Mouse (Mus musculus): Measurements from ENCODE around the gene Wfdc3.

The Wfdc3 gene

DNA sequence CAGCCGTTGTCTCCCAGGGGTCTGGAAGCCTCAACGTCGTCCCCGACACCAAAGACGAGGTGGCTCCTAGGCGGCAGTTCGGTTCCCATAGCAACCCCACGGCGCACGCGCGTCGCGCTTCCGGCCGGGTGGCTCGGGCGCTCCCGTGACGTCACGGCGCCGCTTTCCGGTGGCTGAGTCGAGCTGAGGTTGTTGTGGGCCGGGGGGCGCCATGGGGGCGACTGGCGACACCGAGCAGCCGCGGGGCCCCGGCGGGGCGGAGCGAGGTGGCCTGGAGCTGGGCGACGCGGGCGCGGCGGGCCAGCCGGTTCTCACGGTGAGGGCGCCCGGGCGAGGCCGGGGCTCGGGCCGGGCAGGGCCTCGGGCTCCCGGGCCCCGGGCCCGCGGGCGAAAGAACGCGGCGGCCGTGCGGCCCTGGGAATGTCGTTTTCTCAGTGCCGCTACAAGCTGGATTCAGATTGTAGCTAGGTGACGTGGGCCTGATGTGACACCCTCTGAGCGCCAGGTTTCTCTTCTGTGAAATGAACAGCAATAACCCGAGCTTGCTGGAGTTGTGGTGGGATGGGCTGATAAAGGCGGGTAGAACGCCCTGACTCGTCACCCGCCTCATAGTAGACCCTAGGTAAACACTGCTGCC, at the start of gene Wfdc3, which contains the start of gene Dnttip1:
Wfdc3 (minus strand) TSS at position 89 of the 637 bp plus-strand sequence.
Dnttip1 (plus strand) TSS at position 141 of the 637 bp plus-strand sequence.
- DNase-seq = peak; percentile 97

DNA sequence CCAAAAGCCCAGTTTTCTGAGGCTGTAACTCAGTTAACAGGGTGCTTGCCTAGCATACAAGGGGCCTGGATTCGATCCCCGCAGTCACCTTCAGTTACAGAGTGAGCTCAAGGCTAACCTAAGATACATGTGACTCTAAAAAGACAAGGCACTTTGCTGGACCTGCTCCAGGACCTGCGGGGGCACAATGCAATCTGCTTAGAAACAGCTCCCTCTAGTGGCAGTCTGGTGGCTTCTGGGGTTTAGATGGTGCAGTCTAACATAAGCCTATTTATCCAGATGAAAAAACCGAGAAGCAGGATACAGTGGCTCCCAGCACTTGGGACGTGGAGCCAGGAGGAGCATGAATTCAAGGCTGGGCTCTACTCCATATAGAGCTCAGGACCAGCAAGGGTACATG, 48.6 kb upstream of the Wfdc3 start:
- peak; percentile 96 to 99 for DNase-seq

DNA sequence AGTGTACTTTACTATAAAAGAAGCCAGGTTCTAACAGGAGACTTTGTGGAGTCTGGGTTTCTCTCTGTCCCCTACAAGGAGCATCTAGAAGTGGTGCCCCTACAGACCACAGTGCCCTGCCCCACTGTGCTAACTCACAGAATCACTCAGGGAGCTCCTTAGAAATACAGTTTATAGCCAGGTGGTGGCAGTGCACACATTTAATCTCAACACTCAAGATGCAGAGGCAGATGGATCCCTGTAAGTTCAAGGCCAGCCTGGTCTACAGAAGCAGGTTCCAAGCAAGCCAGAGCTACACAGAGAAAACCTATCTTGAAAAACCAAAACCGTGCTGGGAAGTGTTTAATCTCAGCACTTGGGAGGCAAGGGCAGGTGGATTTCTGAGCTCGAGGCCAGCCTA, 48.0 kb upstream of the Wfdc3 start:
- DNase-seq = peak in 1 of 2 experiments; percentile 42

DNA sequence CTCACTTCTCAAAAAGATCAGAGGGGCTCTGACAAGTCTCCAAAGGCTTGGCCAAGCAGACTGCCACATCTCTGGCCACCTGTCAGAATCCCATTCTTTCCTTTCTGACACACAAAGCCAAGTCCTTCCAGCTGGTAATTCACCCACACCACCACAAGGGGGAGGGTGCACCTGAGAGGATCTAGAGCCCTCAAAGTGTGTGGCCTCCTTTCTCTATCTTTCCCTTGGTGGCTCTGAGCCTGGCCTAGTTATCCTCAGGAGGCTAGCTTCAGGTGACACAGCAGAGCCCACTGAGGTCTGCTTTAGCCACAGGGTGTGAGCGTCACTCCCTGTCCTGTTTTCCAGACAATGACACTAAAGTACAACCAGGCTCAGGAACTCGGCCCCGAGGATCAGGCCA, 47.5 kb upstream of the Wfdc3 start:
- peak; percentile 77 to 85 for DNase-seq

DNA sequence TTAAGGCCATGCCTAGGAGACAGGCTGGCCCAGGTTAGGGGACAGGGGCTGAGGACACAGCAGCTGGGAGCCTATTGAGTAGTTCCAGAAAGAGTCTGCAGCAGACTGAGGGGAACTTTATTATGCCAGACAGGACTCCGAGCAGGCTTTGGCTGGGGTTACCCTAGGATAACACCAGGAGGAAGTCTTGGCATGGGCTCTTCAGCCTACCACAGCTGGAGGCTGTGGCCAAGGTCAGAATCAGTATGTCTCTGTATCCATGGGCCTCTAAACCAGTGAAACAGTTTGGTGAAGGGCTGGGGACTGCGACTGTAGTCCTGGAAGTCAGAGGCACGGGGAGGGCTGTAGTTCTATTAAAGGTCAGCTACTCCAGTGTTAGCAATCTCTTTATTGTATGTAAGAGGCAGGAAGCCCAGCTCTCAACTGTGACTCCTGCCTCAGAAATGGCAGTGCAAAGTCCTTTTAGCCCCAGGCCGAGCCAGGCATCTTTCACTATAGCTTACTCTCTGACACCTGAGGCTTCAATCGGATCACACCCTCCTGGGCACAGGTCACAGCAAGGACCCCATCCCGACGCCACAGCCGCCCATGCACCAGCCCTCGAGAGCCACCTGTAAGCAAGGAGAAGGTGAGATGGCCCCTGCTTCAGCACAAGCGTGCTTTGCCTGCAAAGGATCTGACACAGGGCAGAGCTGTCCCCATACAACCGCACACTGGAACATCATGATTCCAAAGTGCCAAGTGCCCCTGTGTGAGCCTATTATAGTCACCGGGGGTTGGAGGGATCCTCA, 46.9 kb upstream of the Wfdc3 start:
- DNase-seq = no peak

DNA sequence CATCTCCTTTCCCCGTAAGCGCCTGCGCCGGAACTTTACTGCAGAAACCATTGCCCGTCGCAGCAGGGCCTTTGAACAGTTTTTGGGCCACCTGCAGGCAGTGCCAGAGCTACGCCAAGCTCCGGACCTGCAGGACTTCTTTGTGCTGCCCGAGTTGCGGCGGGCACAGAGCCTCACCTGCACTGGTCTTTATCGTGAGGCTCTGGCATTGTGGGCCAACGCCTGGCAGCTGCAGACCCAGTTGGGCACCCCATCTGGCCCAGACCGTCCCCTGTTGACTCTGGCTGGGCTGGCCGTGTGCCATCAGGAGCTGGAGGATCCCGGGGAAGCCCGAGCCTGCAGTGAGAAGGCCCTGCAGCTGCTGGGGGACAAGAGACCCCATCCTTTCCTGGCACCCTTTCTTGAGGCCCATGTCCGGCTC, 46.1 kb upstream of the Wfdc3 start:
- peak; percentile 50 to 57 for DNase-seq

DNA sequence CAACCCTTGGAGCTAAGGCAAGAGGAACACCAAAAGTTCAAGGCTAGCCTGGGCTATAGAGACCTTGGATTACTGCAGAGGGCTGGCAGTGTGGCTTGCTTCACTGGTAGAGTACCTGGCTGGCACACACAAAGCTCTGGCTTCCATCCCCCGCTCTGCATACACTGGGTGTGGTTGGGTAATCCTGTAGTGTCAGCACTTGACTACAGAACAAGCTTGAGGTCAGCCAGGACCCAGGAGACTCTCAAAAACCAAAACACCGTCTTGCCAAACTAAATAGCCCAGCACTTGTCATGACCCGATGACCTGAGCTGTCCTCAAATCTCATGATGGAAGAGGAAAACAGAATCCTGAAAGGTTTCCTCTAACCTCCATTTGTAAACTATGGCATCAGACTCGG, 44.7 kb upstream of the Wfdc3 start:
- no peak for DNase-seq

DNA sequence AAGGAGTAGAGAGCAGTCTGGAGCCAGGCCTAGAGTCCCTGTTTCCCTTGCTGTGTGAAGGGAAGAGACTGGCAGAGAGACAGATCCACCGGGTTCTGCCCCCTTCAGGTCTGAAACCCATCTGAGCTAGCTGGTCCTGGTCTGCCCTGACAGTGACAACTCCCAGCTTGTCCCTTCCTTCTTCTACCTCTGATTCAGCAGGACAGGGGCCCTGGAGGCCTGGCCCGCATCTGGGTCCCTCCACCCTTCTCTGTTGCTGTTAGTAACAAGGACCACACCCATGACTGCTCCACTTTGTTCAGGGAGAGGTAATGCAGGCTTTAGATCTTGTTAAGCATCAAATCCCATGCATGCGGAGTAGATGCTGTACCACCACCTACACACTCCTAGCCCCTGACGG, 42.7 kb upstream of the Wfdc3 start:
- no peak for DNase-seq

DNA sequence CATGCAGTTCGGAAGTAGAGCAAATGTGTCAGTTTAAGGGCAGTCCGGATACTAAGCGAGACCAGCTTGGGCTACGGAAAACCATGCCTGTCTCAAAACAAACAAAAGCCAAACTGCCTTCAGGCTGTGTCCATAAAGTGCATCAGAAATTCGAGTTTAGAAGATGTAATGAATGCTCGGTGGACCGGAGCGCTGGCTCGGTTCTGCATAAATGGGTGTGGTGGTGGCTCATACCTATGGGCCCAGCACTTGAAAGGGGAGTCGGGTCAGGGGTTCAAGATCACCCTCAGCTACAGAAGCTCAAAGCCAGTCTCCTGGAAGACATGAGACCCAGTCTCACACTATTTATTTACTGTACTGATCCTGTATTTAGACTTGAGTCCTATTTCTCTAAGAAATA, 42.0 kb upstream of the Wfdc3 start:
- DNase-seq = no peak

DNA sequence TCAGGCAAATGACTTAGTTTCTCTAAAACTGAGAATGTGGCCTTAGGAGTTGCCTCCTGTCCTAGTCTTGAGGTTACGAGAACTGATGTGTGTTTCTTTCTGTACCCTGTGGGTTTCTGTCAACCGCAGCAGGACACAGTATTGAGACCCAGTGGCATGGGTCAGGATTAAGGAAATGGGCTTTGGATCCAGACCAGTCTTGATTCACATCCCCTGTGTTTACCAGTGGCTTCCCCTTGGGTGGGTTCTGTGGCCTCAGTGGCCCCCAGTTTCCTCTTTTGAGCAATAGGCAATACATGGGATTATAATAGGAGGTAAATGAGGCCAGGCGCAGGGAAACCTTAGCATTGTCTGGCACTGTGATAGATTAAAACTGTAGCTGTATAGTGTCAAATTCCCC, 41.3 kb upstream of the Wfdc3 start:
- no peak for DNase-seq

DNA sequence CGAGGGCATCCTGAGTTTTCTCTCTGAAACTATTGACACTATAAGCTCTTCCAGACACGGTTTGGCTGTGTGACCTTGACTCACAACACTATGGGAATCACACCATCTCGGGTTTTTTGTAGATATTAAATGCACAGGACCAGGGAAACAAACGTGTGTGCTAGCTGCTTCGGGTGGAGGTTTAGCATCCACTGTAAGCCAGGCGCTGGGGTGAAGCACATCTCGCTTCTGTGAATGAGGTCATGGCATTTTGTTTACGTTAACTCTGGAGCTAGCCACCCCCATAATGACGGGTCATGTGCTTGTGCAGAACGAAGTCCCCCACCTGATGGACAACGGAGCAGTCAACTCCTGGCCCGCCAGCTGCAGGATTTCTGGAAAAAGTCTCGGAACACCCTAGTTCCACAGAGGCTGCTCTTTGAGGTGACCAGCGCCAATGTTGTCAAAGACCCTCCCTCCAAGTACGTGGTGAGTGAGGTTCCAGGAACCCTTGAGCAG, 40.7 kb upstream of the Wfdc3 start:
- no peak for DNase-seq

DNA sequence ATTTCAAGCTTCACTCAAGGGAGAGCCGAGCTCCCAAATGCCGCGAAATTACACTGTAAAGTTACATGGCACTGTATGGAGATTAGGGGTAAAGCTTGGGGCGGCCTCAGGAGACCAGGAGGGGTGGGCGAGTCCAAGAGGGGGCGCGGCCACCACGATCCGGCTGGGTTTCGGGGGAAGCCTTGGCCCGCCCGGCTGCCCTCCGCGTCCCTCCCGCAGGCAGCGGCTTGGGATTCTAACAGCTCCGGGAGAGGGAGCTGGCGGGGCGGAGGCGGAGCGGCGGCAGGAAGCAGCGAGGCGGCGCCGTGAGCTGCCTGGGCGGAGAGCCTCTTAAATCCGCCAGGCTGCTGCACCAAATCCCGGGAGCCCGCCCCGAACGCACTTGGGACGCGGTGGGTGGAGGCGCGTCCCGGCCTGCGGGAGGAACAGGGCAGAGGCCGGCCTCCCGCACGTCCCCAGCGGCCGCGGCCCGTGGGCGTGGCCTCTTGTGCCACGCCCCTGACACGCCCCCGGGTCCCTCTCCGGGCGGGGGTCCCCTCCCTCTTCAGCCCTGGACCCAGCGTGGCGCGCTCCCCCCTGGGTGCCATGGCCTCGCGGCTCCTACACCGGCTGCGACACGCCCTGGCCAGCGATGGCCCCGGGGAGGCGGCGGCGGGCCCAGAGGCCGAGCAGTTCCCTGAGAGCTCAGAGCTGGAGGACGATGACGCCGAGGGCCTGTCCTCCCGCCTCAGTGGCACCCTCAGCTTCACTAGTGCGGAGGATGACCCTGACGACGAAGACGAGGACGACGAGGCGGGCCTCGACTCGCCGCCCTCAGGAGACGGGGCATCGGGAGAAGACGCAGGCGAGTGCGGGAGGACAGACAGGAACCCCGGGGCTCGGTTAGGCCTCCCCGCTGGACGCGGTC, 40.0 kb upstream of the Wfdc3 start, which contains the start of gene Snx21:
Snx21 (plus strand) TSS at position 343 of the 907 bp plus-strand sequence.
- peak; percentile 88 to 91 for DNase-seq

DNA sequence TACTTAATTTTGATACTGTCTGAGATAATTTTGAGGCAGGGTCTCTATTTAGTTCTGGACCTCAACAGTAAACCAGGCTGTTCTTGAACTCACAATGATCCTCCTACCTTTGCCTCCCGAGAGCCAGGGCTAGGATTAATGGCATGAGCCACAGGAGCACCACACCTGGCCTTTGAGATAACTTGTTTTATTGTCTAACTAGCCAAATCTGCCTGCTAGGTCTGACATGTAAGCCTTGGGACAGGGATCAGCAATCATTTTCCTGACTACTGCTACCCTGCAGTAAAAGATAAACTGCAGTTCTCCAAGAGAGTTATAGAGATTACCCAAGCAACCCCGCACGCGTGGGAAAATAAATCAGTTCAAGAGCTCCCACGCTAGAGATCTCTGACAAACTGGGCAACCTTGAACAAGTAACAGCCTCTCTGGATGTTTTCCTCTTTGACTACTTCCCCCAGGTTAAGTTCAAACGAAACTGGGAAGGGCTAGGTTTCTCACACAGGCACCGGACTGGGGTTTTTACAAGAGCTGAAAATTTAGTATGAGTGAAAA, 39.2 kb upstream of the Wfdc3 start:
- DNase-seq = no peak

DNA sequence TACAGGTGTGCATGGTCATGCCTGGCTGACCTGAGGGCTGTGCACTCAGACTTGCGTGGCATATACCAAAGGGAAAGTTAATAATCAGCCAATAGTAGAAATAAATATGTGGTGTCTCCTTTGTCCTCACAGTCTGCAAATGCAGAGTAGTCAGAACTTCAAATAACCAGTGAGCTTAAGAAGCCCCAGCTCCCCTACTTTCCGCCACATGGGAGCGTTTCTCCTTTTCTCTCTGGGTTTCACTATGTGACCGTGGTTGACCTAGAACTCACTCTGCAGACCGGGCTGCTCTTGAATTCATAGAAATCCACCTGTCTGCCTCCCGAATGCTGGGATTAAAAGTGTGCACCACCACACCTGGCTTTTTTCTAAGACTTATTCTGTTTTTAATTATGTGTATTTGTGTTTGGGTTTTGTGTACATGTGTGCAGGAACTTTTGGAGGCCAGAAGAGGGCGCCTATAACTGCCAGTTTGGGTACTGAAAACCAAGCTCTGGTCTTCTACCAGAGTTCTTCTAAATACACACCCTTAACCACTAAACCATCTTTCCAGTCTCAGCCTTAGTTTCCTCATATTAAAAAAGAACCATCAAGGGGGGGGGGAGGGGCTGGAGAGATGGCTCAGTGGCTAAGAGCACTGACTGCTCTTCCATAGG, 38.3 kb upstream of the Wfdc3 start:
- DNase-seq = no peak

DNA sequence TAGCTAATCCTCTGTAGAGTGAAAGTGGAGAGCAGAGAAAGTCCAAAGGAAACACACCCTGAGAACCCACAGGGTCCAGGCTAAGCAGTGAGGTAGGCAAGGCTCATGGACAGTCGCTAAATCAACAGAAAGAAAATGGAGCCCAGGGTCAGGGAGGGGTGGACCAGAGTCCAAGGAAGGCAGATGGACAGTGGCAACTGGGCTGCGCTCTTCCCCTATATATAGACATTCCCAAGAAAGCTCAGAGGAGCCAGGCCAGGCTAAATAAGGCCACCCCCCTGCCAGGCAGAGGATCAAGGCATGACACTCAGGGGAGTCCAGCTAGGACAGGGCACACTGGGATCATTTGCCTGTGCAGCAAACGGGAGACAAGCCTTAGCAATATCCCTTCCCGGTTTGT, 36.1 kb upstream of the Wfdc3 start:
- no peak for DNase-seq

DNA sequence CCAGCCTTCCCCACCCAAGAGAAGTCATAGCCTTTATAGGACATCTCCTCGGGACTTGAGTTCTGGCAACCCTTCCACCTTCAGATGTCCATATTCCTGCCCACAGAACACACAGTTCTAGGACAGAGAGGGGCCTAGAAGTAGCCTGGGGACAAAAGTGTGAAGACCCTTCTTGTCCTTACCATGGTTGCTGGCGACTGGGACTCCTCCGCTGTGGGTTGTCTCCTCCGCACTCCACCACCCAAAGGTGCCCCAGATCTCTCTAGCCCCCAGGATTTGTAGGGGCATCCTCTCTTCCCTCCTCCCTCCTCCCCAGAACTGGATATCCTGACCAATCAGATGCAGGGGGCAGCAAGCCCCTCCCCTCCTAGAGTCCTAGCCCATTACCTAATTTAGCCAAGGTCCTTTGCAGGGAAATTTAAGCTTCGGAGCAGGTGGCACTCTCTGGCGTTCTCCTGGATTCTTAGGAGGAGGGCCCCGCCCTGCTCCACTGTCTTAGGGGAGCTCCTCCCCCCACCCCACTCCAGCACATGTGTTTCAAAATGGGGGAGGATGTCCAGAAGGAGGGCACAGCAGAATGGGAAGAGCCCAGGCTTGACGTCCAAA, 33.9 kb upstream of the Wfdc3 start, which contains the start of gene Tnnc2:
Tnnc2 (minus strand) TSS at position 487 of the 606 bp plus-strand sequence.
- DNase-seq = no peak

DNA sequence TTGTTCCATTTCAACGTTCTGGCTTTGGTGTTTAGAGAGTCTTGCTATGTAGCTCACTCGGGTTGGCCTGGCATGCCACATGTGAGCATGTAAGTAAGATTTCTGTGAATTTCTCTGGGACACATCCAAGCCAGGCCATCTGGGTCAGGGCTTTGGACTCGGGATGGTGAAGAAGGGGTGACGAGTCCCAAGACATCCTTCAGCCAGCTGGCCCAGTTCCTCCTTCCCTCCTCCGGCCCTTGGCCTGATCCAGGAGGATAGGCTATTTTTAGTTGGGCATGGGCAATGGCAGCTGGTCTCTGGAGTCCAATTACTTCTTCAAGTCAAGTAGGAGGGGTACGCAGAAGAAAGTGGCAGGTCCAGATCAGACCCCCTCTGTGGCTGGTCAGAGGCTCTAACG, 33.1 kb upstream of the Wfdc3 start:
- peak; percentile 64 to 67 for DNase-seq

DNA sequence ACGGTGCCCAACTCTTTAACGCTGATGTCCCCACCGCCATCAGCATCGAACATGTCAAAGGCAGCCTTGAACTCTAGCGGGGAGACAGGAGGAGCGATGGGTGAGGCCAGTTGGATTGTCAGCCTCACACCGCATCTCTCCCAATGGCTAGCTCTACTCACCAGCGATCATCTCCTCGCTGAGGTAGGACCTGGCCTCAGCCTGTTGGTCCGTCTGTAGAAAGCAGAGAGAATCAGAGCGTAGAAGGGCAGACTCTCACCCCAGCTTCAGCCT, 32.2 kb upstream of the Wfdc3 start:
- no peak for DNase-seq

DNA sequence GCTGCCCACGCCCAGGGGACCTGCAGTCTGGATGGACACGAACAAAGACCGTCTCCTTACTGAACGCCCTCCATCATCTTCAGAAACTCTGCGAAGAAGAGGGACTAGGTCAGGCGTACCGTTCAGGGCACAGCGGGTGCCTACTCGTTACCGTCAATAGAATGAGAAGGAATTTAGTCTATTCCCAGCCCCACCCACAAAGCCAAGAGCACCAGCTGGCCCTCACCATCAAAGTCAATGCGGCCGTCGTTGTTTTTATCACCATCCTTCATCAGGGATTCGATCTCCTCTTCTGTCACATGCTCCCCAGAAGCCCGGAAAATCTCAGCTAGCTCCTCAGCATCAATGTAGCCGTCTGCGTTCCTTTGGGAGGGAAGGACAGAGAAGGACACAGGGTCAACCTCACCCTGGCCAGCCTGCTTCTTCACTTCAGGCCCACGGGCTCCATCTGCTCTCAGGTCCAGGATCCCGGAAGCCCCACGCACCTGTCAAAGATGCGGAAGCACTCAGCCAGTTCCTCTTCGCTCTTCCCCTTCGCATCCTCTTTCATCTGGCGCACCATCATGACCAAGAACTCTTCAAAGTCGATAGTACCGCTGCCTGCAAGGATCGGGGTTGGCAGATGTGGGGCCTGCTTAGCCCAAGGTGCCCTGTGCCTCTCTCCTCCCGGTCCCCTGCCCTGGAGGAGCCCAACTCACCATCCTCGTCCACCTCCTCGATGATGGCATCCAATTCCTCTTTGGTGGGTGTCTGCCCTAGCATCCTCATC, 31.7 kb upstream of the Wfdc3 start:
- DNase-seq = no peak

DNA sequence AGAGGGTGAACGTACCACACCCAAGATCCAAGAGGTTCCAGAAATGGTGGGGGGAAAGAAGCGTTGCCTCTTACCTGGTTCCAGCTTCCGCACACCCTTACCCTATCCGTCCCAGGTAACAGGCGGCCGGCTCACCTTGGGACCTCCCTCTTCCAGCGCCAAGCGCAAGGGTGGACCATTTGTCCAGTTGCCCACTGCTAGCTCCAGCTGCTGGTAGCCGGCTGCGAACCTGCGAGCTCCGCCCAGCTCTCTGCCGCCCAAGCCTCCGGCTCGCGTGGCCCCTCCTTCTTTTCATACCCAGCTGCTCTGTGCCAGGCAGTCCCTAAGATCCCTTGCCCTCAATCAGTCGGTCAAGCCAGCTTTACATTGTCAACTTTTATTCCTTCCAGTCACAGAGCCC, 31.1 kb upstream of the Wfdc3 start:
- DNase-seq = no peak

DNA sequence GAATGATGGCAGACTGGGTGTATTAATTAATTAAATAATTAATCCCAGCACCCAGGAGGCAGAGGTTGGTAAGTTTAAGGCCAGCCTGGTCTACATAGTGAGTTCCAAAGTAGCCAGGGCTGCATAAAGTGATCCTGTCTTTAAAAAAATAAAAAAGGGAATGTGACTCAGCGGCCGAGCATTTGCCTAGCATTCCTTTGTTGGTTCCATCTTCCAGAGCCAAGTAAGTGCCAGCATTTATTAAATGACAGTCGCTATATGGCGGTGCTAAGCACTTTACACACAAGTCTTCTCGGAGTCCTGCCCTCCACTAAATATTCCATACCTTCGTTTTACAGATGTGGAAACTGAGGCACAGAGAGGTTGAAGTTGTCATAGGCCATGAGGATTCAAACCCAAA, 30.4 kb upstream of the Wfdc3 start:
- no peak for DNase-seq
